Mouse (Mus musculus): ENCODE results near the gene Aifm1.

DNA sequence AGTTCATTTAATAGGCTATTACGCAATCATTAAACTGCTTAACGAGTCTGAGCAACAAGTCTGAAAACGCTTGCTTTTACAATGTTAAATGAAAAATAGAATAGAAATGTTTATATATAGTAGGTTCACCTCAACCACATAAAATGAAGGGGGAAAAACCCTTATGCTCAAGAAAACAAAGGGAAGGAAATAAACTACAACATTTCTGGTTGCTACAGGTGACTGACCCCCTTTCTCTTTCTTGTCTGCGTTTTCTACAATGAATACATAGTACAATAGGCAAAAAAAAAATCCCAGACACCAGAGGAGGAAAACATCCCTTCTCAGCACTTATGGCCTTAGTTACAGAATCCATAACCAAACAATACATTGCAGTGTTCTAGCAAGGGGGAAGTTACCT lies 32.3 kb downstream of the Aifm1 start:
- TF ChIP-seq CTCF (IDR thresholded peaks at IDR 0.05; ENCODE audit: low read depth) (no peak), EP300 (optimal IDR thresholded peaks at IDR 0.05) (no peak)
